Mouse (Mus musculus): ENCODE results near the gene Foxm1. TPM values are rescaled to one million over a fixed set of nuclear protein-coding genes. Genes with fewer than 3 reads are reported as not detected.

Gene Foxm1
- polyA plus RNA-seq, 1 experiment from 2014 or later = 33.7 TPM

- Histone ChIP-seq H3K9me3 (replicated peaks) (no peaks in the 10 kb centered on the region), H3K36me3 (peaks cover 41% of the 10 kb centered on the region), H3K27ac (peak overlapping the region; percentile 73), H3K4me3 (replicated peaks) (peak overlapping the region; percentile 91; the same call in 1 of the 2 replicates), H3K4me1 (peaks cover 25% of the 10 kb centered on the region), H3K27me3 (no peaks in the 10 kb centered on the region), H3K4me2 (peak overlapping the region; percentile 85), H3K9ac (no peak overlapping the region)
- no peak for ATAC-seq (replicated peaks; ENCODE audit: low FRiP score)
- 33% methylated on average over 3 of the region's 3 CpGs for WGBS
Observed at GRCm38 (mm10) chr6:128354140-128354539, 8.6 kb upstream of the Foxm1 start.

DNA sequence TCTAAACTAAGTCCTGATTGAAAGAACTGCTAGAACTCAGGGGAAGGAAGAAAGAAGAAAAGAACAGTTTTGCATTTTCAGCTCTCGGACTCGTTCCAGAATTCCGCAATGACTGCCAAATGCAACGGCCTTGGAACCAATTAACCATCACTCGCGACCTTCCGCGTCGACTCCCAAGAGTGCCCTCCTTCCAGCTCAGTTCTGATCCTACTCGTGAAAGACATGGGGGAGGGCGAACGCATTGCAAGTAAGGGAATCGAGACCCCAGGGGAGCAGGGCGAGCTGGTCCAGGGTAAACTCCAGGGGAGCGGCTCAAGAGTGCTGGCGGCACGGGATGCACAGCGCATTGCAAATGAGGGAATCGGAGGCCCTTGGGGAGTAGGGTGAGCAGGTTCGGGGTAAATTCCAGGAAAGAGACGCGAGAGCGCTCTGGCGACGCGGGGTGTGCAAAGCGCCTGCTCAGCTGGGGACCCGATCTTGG, 7.5 kb upstream of the Foxm1 start:
- ATAC-seq (replicated peaks; ENCODE audit: low FRiP score) = peak; percentile 70
- Histone ChIP-seq H3K4me3 (replicated peaks) (peak overlapping the region; percentile 91), H3K27me3 (no peaks in the 10 kb centered on the region), H3K36me3 (peaks cover 37% of the 10 kb centered on the region), H3K9me3 (replicated peaks) (no peaks in the 10 kb centered on the region), H3K27ac (peak overlapping the region; percentile 92), H3K9ac (peak overlapping the region; percentile 78), H3K4me2 (peak overlapping the region; percentile 85), H3K4me1 (peaks cover 20% of the 10 kb centered on the region)
- under 1% methylated on average over 28 of the region's 28 CpGs for WGBS

DNA sequence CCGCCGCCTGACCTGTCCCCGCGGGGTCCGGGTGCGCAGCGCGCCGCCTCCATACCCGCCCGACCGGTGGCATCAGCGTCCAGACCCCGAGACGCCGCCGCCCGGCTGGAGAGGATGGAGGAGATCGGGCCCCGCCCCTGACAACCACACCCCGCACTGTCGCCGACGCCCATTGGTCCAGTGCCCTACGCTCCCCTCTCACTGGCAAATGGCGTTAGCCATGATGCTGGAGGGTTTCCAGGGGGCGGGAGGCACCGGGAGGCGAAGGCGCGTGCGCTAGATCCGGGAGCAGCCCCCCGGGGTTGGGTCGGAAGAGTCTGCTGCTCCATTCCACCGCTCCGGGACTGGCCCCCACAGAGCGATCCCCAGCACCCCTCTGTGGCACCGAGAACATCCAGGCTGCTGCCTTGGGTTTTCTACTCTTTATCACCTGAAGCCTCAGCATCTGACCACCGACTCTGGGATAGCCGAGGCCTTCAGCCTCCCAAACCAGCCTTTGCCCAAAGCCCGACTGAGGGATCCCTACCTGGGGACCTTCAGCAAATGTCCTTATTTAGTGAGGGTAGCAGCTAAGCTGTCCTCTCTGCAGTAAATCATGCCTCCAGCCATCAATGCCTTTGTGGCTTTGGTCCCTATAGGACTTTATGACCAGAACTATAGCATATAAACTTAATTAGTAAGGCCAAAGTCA, 6.9 kb upstream of the Foxm1 start, which contains the start of gene Tulp3:
Gene Tulp3, minus strand, starts transcription at position 126 of the 691 bp plus-strand sequence.
- H3K27me3 ChIP-seq = no peaks in the 10 kb centered on the region

GRCm38 (mm10) chr6:128358999-128359398, 3.8 kb upstream of the Foxm1 start:
- Histone ChIP-seq H3K9ac (no peak overlapping the region), H3K27ac (no peak overlapping the region), H3K27me3 (no peaks in the 10 kb centered on the region), H3K4me3 (replicated peaks) (no peak overlapping the region), H3K4me1 (peaks cover 37% of the 10 kb centered on the region), H3K9me3 (replicated peaks) (no peaks in the 10 kb centered on the region), H3K36me3 (peaks cover 28% of the 10 kb centered on the region), H3K4me2 (no peak overlapping the region)
- no peak for ATAC-seq (replicated peaks; ENCODE audit: low FRiP score)
- WGBS = 23% methylated on average over 2 of the region's 2 CpGs

More for the DNA sequence above, 6.9 kb upstream of the Foxm1 start, which contains the start of gene Tulp3:
- under 1% methylated on average over 42 of the region's 42 CpGs for WGBS
- H3K27ac ChIP-seq = peak within 1 kb of the TSS; percentile 92
- H3K9ac ChIP-seq = peak within 1 kb of the TSS; percentile 78
- H3K4me2 ChIP-seq = peak within 1 kb of the TSS; percentile 85
- ATAC-seq (replicated peaks; ENCODE audit: low FRiP score) = peak; percentile 99
- H3K4me1 ChIP-seq = peaks cover 24% of the 10 kb centered on the region
- H3K9me3 ChIP-seq (replicated peaks) = no peaks in the 10 kb centered on the region
- H3K36me3 ChIP-seq = peaks cover 31% of the 10 kb centered on the region
- H3K4me3 ChIP-seq (replicated peaks) = peak within 1 kb of the TSS; percentile 91

DNA sequence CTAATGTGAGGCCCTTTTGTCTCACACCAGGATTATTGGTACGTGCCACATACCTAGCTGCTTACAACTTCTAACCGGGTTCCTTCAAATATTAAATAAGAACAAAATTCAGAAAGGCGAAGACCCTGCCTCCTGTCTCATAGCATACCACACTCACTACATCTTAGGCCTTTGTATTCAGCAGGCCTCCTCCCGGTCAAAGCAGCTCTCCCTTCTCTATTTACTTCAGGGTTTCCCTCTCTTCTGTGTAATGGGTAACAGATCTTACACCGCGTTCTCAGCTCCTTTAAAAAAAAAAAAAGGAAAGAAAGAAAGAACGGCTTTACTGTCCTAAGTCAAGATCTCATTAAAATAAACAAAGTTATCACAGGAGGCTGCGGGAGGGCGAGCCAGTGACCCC, 866 bp upstream of the Foxm1 start:
- H3K9me3 ChIP-seq (replicated peaks) = no peaks in the 10 kb centered on the region
- peak overlapping the region; percentile 88 for H3K4me2 ChIP-seq
- peak overlapping the region; percentile 97 for H3K27ac ChIP-seq
- peaks cover 35% of the 10 kb centered on the region for H3K4me1 ChIP-seq
- no peak for ATAC-seq (replicated peaks; ENCODE audit: low FRiP score)
- peak overlapping the region; percentile 99 for H3K4me3 ChIP-seq (replicated peaks)
- H3K27me3 ChIP-seq = no peaks in the 10 kb centered on the region
- H3K36me3 ChIP-seq = peaks cover 39% of the 10 kb centered on the region
- WGBS = 18% methylated on average over 9 of the region's 9 CpGs
- H3K9ac ChIP-seq = peak overlapping the region; percentile 92

GRCm38 (mm10) chr6:128363007-128363825, 449 bp downstream of the Foxm1 start:
- peak overlapping the region; percentile 97 for H3K27ac ChIP-seq
- peaks cover 38% of the 10 kb centered on the region for H3K36me3 ChIP-seq
- peak overlapping the region; percentile 88 for H3K4me2 ChIP-seq
- peak; percentile 65 for ATAC-seq (replicated peaks; ENCODE audit: low FRiP score)
- H3K9ac ChIP-seq = peak overlapping the region; percentile 92
- WGBS = under 1% methylated on average over 46 of the region's 46 CpGs
- no peaks in the 10 kb centered on the region for H3K27me3 ChIP-seq
- peak overlapping the region; percentile 99 for H3K4me3 ChIP-seq (replicated peaks)
- peaks cover 35% of the 10 kb centered on the region for H3K4me1 ChIP-seq
- H3K9me3 ChIP-seq (replicated peaks) = no peaks in the 10 kb centered on the region

DNA sequence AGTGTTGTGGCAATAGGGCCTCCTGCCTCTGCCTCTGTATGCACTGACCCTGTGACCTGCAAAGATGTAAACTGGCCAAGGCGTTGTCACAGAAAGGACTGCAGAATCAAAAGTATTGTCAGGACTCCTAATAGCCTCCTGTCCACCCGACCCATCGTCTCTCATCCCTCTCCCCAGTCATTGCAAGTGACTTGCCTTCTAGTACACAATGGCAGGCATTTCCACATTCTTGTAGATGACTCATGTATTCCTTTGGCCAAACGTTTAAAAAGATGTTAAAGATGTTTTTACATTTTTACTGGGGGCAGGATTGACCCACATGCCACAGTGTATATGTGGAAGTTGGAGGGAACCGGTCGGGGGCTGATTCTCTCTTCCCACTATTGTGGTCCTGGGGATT, 2.0 kb downstream of the Foxm1 start:
- no peaks in the 10 kb centered on the region for H3K9me3 ChIP-seq (replicated peaks)
- no peak overlapping the region for H3K4me3 ChIP-seq (replicated peaks)
- H3K27me3 ChIP-seq = no peaks in the 10 kb centered on the region
- H3K9ac ChIP-seq = no peak overlapping the region
- H3K27ac ChIP-seq = no peak overlapping the region
- 0 out of 2 replicates have a peak overlapping the region, but pooled peaks have one; percentile 4 for H3K4me2 ChIP-seq
- no peak for ATAC-seq (replicated peaks; ENCODE audit: low FRiP score)
- peaks cover 35% of the 10 kb centered on the region for H3K4me1 ChIP-seq
- H3K36me3 ChIP-seq = peaks cover 44% of the 10 kb centered on the region
- 74% methylated on average over 6 of the region's 6 CpGs for WGBS

GRCm38 (mm10) chr6:128366466-128366865, 3.7 kb downstream of the Foxm1 start:
- Histone ChIP-seq H3K4me1 (peaks cover 22% of the 10 kb centered on the region), H3K9me3 (replicated peaks) (no peaks in the 10 kb centered on the region), H3K4me3 (replicated peaks) (no peak overlapping the region), H3K4me2 (no peak overlapping the region), H3K36me3 (peaks cover 61% of the 10 kb centered on the region), H3K9ac (no peak overlapping the region), H3K27ac (no peak overlapping the region), H3K27me3 (no peaks in the 10 kb centered on the region)
- 93% methylated on average over 5 of the region's 5 CpGs for WGBS
- ATAC-seq (replicated peaks; ENCODE audit: low FRiP score) = no peak

DNA sequence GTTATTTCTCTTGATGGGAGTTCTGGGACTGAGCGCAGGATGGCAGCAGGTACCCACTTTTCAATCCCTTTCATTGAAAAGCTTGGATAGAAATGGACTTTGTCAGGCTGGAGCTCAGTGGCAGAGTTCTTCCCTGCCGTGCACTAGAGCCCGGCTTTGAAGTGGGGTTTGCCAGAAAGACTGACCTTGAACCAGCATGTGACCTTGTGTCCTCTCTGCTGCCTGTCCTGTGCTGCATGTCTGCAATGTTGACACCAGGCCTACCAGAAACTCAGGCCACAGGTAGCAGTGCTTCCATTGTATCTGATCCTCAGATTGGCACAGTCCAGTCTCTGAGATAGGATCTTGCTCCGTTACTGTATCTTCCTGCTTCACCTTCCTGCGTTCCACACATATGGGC, 7.3 kb downstream of the Foxm1 start:
- H3K9me3 ChIP-seq (replicated peaks) = no peaks in the 10 kb centered on the region
- H3K9ac ChIP-seq = no peak overlapping the region
- H3K4me1 ChIP-seq = peaks cover 6% of the 10 kb centered on the region
- H3K36me3 ChIP-seq = peaks cover 97% of the 10 kb centered on the region
- H3K4me2 ChIP-seq = no peak overlapping the region
- H3K27me3 ChIP-seq = no peaks in the 10 kb centered on the region
- no peak for ATAC-seq (replicated peaks; ENCODE audit: low FRiP score)
- H3K4me3 ChIP-seq (replicated peaks) = no peak overlapping the region
- 91% methylated on average over 5 of the region's 5 CpGs for WGBS
- H3K27ac ChIP-seq = no peak overlapping the region

GRCm38 (mm10) chr6:128375192-128375591, 12.4 kb downstream of the Foxm1 start, which contains the start of the genes Tex52 and Gm44596:
Tex52 (plus strand) TSS chr6:128375456.
Gm44596 (plus strand) TSS chr6:128375503.
- no peaks in the 10 kb centered on the region for H3K27me3 ChIP-seq
- WGBS = 40% methylated on average over 6 of the region's 6 CpGs
- peak; percentile 72 for ATAC-seq (replicated peaks; ENCODE audit: low FRiP score)
- H3K9ac ChIP-seq = no peak within 1 kb of the TSS
- no peak within 1 kb of the TSS for H3K4me2 ChIP-seq
- H3K4me1 ChIP-seq = peaks cover 7% of the 10 kb centered on the region; the same call in 1 of the 2 replicates
- H3K4me3 ChIP-seq (replicated peaks) = no peak within 1 kb of the TSS
- H3K36me3 ChIP-seq = peaks cover 63% of the 10 kb centered on the region
- H3K9me3 ChIP-seq (replicated peaks) = no peaks in the 10 kb centered on the region
- H3K27ac ChIP-seq = no peak within 1 kb of the TSS

DNA sequence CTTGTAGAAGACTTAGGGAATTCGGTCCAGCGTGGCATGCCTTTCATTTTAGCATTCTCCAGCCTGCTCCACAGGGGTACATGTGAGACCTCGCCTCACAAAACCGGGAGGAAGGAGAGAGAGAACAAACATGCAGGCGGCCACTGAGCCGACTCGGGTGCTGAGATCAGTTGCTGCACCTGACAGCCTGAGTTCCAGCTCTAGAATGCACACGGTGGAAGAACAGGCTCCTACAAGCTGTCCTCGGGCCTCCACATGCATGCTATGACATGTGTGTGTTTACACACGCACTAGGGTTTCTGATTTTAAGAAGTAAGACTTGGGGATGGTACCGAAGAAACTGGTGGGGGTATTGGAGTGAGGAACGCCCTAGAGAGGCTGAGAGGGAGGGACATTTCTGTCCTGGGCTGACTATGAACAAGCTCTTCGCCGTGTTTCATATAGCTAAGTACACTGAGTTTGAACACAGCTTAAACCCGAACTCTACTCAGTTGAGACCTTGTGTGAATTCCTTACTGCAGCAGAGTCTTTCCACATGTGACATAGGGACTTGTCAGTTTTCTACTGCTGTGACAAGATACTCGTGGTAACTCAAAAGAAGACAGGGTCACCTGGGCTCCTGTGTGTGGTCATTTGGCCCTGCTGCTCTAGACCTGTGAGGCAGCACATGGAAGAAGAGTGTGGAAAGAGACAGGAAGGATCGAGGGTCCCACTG, 13.8 kb downstream of the Foxm1 start:
- Histone ChIP-seq H3K4me3 (replicated peaks) (no peak overlapping the region), H3K27ac (no peak overlapping the region), H3K9me3 (replicated peaks) (no peaks in the 10 kb centered on the region), H3K36me3 (peaks cover 49% of the 10 kb centered on the region), H3K9ac (no peak overlapping the region), H3K27me3 (no peaks in the 10 kb centered on the region), H3K4me1 (peaks cover 7% of the 10 kb centered on the region; the same call in 1 of the 2 replicates), H3K4me2 (no peak overlapping the region)
- no peak for ATAC-seq (replicated peaks; ENCODE audit: low FRiP score)
- WGBS = 93% methylated on average over 17 of the region's 17 CpGs

Measured in kidney, embryonic 15.5 days (tissue).